Mouse (Mus musculus) fat pad, adult 2 months (tissue): ENCODE results near the gene Lst1.

Source experiments
- DNase-seq: peaks from one replicate; pipeline ENCODE4 v3.0.0-alpha.2; 2011; ENCODE audit warnings: low read depth, low spot score; ENCODE audit errors: extremely low read depth

Gene Lst1

GRCm38 (mm10) chr17:35186681-35187080 is 1.6 kb downstream of the Lst1 start:
- DNase-seq = no peak

DNA sequence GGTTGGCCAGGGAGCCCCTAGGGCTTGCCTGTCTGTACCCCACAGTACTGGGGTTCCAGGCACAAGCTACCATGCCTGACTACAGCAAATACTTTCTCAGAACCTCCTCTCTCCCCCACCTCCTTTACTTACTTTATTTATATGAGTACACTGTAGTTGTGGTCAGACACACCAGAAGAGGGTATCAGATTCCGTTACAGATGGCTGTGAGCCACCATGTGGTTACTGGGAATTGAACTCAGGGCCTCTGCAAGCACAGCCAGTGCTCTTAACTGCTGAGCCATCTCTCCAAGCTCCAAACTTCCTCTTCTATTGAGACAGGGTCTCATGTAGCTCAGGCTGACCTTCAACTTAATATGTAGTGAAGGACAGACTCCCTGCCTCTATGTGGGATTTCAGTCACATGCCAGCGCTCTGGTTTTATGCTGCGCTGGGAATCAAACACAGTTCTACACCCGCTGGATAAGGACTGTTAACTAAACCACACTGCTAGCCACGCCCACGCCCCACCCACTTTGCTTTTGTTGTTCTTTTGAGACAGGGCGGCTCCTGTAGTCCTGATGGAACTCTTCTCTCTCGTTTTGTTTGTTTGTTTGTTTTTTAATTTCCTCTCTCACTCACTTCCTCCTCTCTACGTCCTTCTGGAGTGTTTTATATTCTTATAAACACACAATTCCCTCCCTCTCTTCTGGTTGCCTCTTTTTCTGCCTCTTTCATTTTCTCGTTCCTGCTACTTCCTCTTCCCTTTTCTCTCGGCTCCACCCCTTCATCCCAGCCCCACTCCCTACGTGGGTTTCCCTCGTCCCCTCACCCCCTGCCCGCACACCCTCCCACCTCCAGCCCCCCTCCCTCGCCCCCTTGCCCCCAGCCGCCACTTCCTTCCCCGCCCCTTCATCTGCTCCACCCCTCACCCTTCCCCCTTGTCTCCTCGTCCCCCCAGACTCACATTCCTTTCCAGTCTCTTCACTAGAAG is 2.3 kb downstream of the Lst1 start:
- no peak for DNase-seq

DNA sequence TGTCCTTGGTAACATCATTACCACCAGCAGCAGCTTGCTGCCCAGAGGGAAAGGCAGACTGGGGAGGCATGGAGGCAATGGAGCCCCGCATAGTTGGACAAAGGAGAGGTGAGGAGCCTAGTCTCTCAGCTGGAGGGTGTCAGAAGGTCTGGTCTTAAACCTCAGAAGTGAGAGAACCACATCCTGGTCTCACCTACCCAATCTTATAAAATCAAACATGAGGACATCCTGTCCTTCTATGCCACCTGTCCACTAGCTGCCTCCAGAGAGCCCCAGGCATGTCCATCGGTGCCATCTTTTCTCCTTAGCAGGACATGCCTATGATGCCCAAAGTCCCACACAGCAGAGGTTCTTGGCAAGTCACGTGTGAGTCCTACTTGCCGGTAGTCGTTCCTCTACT is 8.1 kb downstream of the Lst1 start:
- DNase-seq = no peak

GRCm38 (mm10) chr17:35178528-35178927 is 9.7 kb downstream of the Lst1 start:
- DNase-seq = no peak

GRCm38 (mm10) chr17:35175968-35176367 is 12.3 kb downstream of the Lst1 start, which contains the start of gene Aif1:
Aif1 (minus strand) TSS chr17:35176068.
- no peak for DNase-seq

GRCm38 (mm10) chr17:35175382-35175781 is 12.9 kb downstream of the Lst1 start:
- no peak for DNase-seq

- DNase-seq = no peak
Observed at GRCm38 (mm10) chr17:35174201-35174977, 13.8 kb downstream of the Lst1 start.

DNA sequence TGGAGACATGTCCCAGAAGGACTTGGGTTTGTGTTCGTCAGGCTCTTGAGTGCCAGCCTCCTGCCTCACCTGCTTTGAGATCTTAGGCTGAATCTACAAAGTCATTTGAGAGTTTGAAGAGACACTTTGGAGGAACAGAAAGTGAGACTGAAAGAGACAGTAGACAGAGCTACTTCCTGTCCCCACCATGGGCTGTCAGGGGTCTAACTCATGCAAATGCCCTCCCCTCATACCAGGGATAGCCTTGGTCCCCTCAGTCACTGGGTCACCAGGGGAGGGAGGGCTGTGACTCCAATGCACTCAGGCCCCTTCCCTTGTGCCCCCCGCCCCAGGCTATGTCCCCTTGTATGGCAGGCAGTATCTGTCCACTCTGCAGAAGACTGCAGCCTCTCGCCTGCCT is 14.9 kb downstream of the Lst1 start:
- DNase-seq = no peak

DNA sequence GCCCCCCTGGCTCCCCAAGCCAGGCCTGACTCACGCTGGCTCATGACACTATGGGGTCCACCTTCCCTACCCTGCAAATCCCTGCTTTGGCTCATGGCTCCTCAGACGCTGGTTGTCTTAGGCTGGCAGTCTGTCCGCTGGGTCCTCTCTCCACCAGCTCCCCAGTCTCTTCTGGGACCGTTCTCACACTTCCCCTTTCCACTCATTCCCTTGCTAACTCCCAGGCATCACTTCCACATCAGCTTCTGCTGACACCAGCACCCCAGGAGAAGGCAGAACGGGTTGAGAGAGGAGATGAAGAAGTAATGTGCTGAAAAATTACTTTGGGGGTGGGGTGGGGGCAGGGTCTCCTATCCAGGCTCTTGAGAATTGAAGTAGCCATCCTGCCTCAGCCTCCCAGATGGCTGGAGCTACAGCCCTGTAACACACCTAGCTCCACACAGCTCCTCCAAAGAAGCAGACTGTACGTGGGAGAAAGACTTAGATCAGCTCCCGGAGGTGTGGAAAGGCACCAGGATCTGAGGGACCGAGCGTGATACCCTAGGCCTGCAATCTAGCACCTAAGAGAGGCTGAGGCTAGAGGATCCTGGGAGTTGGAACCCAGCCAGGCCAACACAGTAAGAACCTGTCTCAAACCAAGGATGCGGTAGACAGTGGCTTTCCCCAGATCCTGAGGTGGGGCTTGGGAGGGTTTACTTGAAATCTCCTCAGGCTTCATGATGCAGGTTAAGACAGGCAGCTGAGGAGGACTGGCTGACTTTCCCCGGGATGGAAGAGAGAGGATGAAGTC is 15.6 kb downstream of the Lst1 start:
- no peak for DNase-seq

DNA sequence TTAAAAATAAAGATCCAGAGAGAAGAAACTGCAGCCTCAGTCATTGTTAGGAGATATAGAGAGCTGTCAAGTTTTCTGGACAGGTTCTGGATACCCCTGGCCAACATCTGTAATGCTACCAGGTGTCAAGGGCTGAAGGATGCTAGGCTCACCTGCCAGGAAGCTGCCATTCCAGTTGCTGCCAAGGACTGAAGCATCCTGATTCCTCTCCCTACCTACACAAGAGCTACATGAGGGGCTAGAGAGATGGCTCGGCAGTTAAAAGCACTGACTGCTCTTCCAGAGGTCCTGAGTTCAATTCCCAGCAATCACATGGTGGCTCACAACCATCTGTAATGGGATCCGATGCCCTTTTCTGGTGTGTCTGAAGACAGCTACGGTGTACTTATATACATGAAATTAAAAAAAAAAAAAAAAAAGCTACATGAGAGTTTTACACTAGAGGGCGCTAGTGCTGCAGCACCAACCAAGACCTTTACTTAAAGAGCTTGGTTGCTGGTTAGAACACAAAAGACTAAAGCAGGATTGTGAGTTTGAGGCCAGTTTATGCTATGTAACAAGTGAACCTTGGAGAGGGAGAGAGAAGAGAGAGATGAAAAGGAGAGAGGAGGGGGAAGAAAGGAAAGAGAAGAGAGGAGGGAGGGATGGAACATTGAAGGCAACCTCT is 19.6 kb downstream of the Lst1 start:
- DNase-seq = no peak

DNA sequence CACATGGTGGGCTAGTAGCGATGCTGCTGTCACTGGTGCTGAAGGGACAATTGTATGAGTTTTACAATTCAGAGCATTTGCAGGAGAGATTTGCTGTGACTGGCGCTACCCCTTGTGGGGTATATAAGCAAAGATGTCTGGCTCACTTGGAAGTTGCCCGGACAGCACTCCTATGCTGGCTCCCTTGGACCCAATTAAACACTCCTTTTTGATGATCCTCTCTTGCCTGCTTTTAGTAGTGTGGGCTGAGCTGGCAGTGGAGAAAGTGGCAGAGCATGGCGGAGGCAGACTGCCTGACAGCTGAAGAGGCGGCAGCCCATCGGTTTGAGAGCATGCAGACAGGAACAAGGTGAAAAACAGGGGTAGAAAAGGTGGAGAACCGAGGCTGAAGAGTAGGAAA is 20.4 kb downstream of the Lst1 start:
- DNase-seq = no peak

GRCm38 (mm10) chr17:35166352-35167035 is 21.7 kb downstream of the Lst1 start:
- DNase-seq = no peak

- DNase-seq = no peak
Observed at GRCm38 (mm10) chr17:35165451-35166155, 22.6 kb downstream of the Lst1 start.

DNA sequence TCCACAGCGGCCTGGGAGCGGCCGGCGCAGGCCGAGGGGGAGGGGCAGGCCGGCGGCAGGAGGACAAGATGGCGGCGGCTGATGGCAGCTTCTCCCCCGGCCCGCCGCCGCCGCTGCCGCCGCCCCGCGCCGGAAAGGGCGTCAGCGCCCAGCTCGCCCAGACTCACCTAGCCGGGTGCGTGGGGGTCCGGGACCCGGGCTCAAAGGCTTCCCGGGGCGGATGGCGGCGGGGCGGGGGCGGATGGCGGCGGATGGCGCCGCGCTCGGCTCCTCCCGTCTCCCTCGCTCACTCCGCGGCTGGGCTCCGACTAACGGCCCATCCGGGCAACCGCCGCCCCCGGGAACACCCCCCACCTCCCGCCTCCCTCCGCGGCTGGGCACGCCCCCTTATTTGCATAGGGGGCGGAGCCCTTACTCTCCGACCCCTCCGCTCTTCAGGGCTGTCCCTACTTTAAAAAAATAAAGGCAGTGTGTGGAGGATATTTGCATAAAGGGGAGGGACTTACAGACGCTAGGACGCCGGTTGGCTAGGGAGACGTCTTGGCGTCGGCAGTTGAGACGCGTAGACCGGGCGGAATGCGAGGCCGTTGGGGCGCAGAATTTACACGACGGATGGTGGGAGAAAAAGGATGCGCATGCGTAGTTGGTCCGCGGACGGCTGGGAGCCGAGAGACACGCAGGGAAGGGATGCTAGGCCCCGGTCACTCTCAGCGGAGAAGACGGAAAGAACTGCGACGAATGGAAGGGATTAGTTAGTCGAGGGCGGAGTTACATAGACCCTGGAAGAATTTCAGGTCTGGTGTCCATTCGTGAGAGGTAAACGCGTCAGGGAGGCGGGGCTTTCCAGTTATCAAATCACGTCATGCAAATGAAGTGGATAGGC is 23.4 kb downstream of the Lst1 start, which contains the start of gene Prrc2a:
Gene Prrc2a, minus strand, starts transcription at position 330 of the 883 bp plus-strand sequence.
- peak; percentile 96 for DNase-seq

GRCm38 (mm10) chr17:35164218-35164567 is 24.0 kb downstream of the Lst1 start:
- no peak for DNase-seq

DNA sequence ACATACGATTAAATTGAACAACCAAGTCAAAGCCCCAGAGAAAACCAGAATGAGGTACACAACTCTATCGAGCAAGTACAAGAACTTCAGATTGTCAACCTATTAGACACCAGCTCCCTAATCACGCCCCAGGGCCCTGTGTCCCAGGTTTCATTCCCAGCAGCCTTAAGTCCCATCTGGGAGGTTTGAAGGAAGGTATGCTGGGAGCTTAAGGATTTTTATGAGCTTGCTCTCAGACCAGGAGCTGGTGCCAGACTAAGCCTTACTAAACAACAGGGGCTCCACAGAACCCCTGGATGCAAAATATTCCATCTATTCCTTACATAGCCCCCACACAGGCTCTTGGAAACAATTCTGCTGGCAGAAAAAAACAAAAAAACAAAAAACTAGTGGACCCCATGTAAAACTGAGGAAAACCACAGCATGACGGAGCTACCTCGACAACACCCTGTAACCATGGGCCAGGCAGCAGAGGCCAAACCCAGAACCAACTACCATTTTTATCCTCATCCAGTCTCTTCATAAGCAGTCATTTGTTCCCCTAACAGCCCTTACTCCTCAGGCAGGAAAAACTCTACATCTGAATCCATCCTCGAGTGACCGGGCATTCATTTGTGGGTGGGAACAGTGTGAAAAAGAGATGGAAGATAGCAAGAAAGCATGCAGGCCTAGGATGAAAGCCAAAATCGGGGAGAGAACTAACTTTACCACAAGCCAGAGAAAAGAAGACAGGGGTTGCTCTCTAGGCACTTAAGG is 24.7 kb downstream of the Lst1 start:
- no peak for DNase-seq

DNA sequence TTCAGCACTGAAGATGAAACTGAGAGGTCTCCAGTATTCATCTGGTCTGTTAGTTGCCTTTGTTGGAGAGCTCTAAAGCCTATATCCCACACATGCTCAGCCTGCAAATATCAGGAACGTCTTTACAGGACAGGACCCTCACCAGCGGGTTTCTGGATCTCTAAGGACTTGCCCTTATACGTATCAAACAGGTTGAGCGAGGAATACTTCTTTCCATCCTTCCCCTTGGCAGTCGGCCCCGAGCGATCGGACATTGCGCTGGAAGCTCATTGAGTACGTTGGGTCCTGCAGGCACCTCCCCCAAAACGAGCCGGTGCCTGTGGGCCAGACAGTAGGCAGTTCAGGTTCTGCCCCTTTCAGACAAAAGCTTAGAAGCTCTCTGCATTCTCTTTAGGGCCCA is 25.5 kb downstream of the Lst1 start:
- no peak for DNase-seq

DNA sequence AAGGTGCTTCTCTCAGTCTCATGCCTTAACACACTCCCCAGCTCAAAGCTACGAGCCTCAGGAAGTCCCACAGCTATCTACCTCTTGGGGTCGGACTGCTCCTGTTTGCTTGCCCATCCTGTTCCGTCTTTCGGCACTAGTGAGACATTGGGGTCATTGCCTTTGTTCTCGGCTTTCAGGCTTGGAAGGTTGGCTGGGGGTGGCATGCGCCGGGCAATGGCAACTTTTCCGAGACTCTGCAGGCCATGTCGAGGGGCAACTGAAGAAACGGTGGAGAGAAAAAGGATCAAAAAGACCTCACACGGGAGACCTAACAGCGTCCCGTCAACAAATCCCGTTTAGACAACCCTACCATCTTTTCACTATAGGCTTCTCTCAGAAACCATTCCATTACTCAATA is 26.1 kb downstream of the Lst1 start:
- DNase-seq = no peak
